Mouse (Mus musculus) lung, adult 10 weeks (tissue): ENCODE measurements around the gene Vmn1r139. TPM values are rescaled to one million over a fixed set of nuclear protein-coding genes. Genes with fewer than 3 reads are reported as not detected.

ENCODE experiments used
- polyA plus RNA-seq: library from polyadenylated mRNA; stranded (reverse); fragments of 350-450 nt; fragmentation: Illumina TruSeq; extraction: RNeasy Lipid Tissue Mini Kit (QIAGEN cat#74804); gene quantifications from one replicate; pipeline ENCODE4 v1.2.3, GENCODE M21; 2014; ENCODE audit warnings: low read depth, low replicate concordance; ENCODE audit not compliant: insufficient read depth

The Vmn1r139 gene
- not detected for polyA plus RNA-seq

GRCm38 (mm10) chr7:22068757-22069156, at the start of gene Vmn1r139:
Gene Vmn1r139, plus strand, starts transcription at chr7:22069057.

GRCm38 (mm10) chr7:22028797-22029196, 40.1 kb upstream of the Vmn1r139 start, which contains the start of gene Vmn1r138:
Gene Vmn1r138, minus strand, starts transcription at chr7:22028897.

GRCm38 (mm10) chr7:22056205-22056604, 12.7 kb upstream of the Vmn1r139 start, which contains the start of gene Gm6176:
Gene Gm6176, minus strand, starts transcription at chr7:22056305.

GRCm38 (mm10) chr7:22118145-22118544, 49.3 kb downstream of the Vmn1r139 start, which contains the start of gene Gm16451:
Gene Gm16451, minus strand, starts transcription at chr7:22118245.

GRCm38 (mm10) chr7:22134641-22135040, 65.8 kb downstream of the Vmn1r139 start, which contains the start of gene Gm10666:
Gene Gm10666, minus strand, starts transcription at chr7:22134741.

Other genes starting within 250 kb of the Vmn1r139 start
- not detected for gene Vmn1r135, start 236.7 kb upstream of the Vmn1r139 start, polyA plus RNA-seq
- not detected for gene Gm5725, start 224.8 kb upstream of the Vmn1r139 start, polyA plus RNA-seq
- not detected for gene Gm5891, start 147.8 kb upstream of the Vmn1r139 start, polyA plus RNA-seq
- gene Vmn1r137, start 74.5 kb upstream of the Vmn1r139 start, polyA plus RNA-seq = not detected
- not detected for gene Vmn1r138, start 40.2 kb upstream of the Vmn1r139 start, polyA plus RNA-seq
- not detected for gene Gm6176, start 12.8 kb upstream of the Vmn1r139 start, polyA plus RNA-seq
- gene Gm16451, start 49.2 kb downstream of the Vmn1r139 start, polyA plus RNA-seq = not detected
- gene Gm10666, start 65.7 kb downstream of the Vmn1r139 start, polyA plus RNA-seq = not detected
- gene Vmn1r142, start 95.0 kb downstream of the Vmn1r139 start, polyA plus RNA-seq = not detected
- not detected for gene Vmn1r143, start 120.3 kb downstream of the Vmn1r139 start, polyA plus RNA-seq
- not detected for gene Gm8653, start 132.2 kb downstream of the Vmn1r139 start, polyA plus RNA-seq
- not detected for gene Gm8453, start 160.4 kb downstream of the Vmn1r139 start, polyA plus RNA-seq